8 mouse cellular contexts compared by ENCODE assay signal in the genomic region with DNA sequence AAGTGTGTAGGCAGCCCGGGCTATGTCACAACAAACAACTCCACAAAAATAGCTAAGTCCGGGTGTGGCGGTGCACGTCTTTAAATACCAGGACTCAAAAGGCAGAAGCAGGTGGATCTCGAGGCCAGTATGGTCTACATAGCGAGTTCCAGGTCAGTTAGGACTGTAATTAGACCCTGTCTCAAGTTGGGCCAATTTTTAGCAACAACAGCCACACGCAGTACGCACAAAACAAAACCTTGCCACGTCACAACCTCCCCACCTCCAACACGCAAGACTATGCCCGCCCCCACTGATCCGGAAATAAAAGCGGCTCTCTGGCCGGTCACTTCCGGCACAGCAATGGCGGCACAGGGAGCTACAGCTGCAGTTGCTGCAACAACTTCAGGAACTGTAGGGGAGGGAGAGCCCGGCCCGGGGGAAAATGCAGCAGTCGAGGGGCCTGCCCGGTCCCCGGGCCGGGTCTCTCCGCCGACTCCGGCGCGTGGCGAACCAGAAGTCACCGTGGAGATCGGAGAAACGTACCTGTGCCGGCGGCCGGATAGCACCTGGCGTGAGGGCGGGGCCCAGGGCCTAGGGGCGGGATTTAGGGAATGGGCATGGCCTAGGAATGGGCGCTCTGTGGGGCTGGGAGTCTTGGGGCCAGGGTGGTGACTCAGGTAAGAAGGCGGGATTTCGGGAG. TPM values are rescaled to one million over a fixed set of nuclear protein-coding genes. Genes with fewer than 3 reads are reported as not detected.
DNase-seq lines count a peak whose midpoint lies in the region; ATAC-seq lines count a peak whose summit lies in the region.

Gene Kat8 (plus strand): TSS at position 327 of the 682 bp plus-strand sequence.

- H3K27me3 ChIP-seq in hindbrain, embryonic 12.5 days, result no peaks in the 10 kb centered on the region

- peak within 1 kb of the TSS; percentile 81 for H3K27ac ChIP-seq in hindbrain, embryonic 12.5 days

- H3K9ac ChIP-seq in hindbrain, embryonic 12.5 days, result peak within 1 kb of the TSS; percentile 86

- H3K4me1 ChIP-seq in hindbrain, embryonic 12.5 days, result peaks cover 9% of the 10 kb centered on the region

- peaks cover 41% of the 10 kb centered on the region for H3K36me3 ChIP-seq in hindbrain, embryonic 12.5 days

- peak; percentile 97 for DNase-seq in R1 (ENCODE audit: low read depth, low spot score)
- DNase-seq in cerebellum, postnatal 14 days, result peak; percentile 91 to 92
- DNase-seq in frontal cortex, postnatal 14 days (ENCODE audit: low spot score in 2 of 2), result peak; percentile 76 to 79
- DNase-seq in layer of hippocampus, postnatal 14 days (ENCODE audit: low spot score in 2 of 2), result peak; percentile 80 to 89
- DNase-seq in lung, postnatal 10 days, result peak; percentile 95
- DNase-seq in ovary, postnatal 36 days (ENCODE audit: low spot score), result peak; percentile 83
- DNase-seq in thymus, postnatal 14 days, result peak; percentile 85

- H3K4me2 ChIP-seq in hindbrain, embryonic 12.5 days (replicated peaks), result peak within 1 kb of the TSS; percentile 63

- peak within 1 kb of the TSS; percentile 98 for H3K4me3 ChIP-seq in hindbrain, embryonic 12.5 days

- peak; percentile 95 for ATAC-seq in hindbrain, embryonic 12.5 days (ENCODE audit: low FRiP score)

- WGBS in hindbrain, embryonic 12.5 days, result 1% methylated on average over 40 of the region's 40 CpGs

- no peaks in the 10 kb centered on the region for H3K9me3 ChIP-seq in hindbrain, embryonic 12.5 days (replicated peaks)

RNA-seq across cellular contexts. Expression of gene Kat8, which starts in this region (rescaled TPM):
- polyA plus RNA-seq in hindbrain, embryonic 12.5 days (2016; fragmentation: Nextera tagmentation; extraction: Ambion mirVana), result 49.6 and 50.9 TPM in 2 replicates
- total RNA-seq in layer of hippocampus, postnatal 14 days (2021), result 10 to 100 TPM; 24.0 to 30.0 TPM

Comparison
In these comparisons a context has a peak if more than half of its experiments do, and no peak if none do; other contexts are left out.
1. Peak in every context shown above with its lines: DNase-seq, ATAC-seq, H3K4me3 ChIP-seq and H3K27ac ChIP-seq.